Mouse (Mus musculus): ENCODE data around the gene Cdkal1. TPM values are rescaled to one million over a fixed set of nuclear protein-coding genes. Genes with fewer than 3 reads are reported as not detected.

The Cdkal1 gene
- total RNA-seq, 1 experiment, result 20.8 TPM

DNA sequence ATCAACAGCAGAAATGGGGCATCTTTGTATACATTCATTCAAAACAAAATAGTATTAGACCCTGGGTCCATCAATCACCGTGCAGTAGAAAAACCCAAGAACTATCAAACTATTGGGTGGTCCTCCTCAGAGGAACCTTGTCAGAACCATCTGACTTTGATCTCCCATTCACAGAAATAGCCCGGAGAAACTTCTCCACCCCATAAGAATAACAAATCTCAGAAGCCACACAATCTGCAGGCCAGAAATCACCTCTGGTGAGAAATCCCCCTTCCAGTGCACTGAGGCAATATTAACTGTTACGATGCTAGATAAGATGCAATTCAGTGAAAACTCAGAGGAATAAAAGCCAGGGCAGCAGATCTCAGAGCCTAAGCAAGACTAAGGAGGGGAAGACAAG lies 275.5 kb downstream of the Cdkal1 start:
- Histone ChIP-seq H3K9me3 (ENCODE audit: control insufficient read depth, insufficient read depth, low read depth, low read length) (no peaks in the 10 kb centered on the region), H3K4me3 (ENCODE audit: insufficient read depth in 1 of 2, low read depth in 1 of 2, low read length in 2 of 2, poor library complexity in 1 of 2, severe bottlenecking in 1 of 2) (no peak overlapping the region), H3K4me1 (ENCODE audit: control insufficient read depth in 2 of 2, insufficient read depth in 2 of 2, low read length in 2 of 2, poor library complexity in 1 of 2) (no peaks in the 10 kb centered on the region), H3K9ac (ENCODE audit: insufficient read depth, low read depth, low read length, poor library complexity, severe bottlenecking) (no peak overlapping the region), H3K36me3 (ENCODE audit: control insufficient read depth, insufficient read depth, low read length, poor library complexity, severe bottlenecking) (no peaks in the 10 kb centered on the region), H3K27ac (ENCODE audit: insufficient read depth, low read depth, low read length, poor library complexity, severe bottlenecking) (no peak overlapping the region)
- TF ChIP-seq HCFC1 (IDR thresholded peaks at IDR 0.05; ENCODE audit: borderline replicate concordance, insufficient read depth, low read length) (no peak), ZNF384 (IDR thresholded peaks at IDR 0.05; ENCODE audit: low read depth, low read length) (no peak), ZC3H11A (IDR thresholded peaks at IDR 0.05; ENCODE audit: borderline replicate concordance, low read depth, low read length) (no peak), MAFK (IDR thresholded peaks at IDR 0.05; ENCODE audit: insufficient read depth, low read depth, low read length) (no peak), CHD2 (IDR thresholded peaks at IDR 0.05; ENCODE audit: low read depth, low read length) (no peak)
- in situ Hi-C loops (cut with MboI; ENCODE audit: low sequenced_read_pairs in 2 of 2, unreplicated experiment in 2 of 2), result no loop called here
- no peak for DNase-seq (ENCODE audit: low read depth, low spot score)

GRCm38 (mm10) chr13:29578621-29579020 lies 276.9 kb downstream of the Cdkal1 start:
- Histone ChIP-seq H3K36me3 (ENCODE audit: control insufficient read depth, insufficient read depth, low read length, poor library complexity, severe bottlenecking) (no peaks in the 10 kb centered on the region), H3K9ac (ENCODE audit: insufficient read depth, low read depth, low read length, poor library complexity, severe bottlenecking) (no peak overlapping the region), H3K4me3 (ENCODE audit: insufficient read depth in 1 of 2, low read depth in 1 of 2, low read length in 2 of 2, poor library complexity in 1 of 2, severe bottlenecking in 1 of 2) (no peak overlapping the region), H3K4me1 (ENCODE audit: control insufficient read depth in 2 of 2, insufficient read depth in 2 of 2, low read length in 2 of 2, poor library complexity in 1 of 2) (no peaks in the 10 kb centered on the region), H3K27ac (ENCODE audit: insufficient read depth, low read depth, low read length, poor library complexity, severe bottlenecking) (no peak overlapping the region), H3K9me3 (ENCODE audit: control insufficient read depth, insufficient read depth, low read depth, low read length) (no peaks in the 10 kb centered on the region)
- in situ Hi-C loops (cut with MboI; ENCODE audit: low sequenced_read_pairs in 2 of 2, unreplicated experiment in 2 of 2), result no loop called here
- no peak for DNase-seq (ENCODE audit: low read depth, low spot score)
- TF ChIP-seq ZNF384 (IDR thresholded peaks at IDR 0.05; ENCODE audit: low read depth, low read length) (no peak), HCFC1 (IDR thresholded peaks at IDR 0.05; ENCODE audit: borderline replicate concordance, insufficient read depth, low read length) (no peak), MAFK (IDR thresholded peaks at IDR 0.05; ENCODE audit: insufficient read depth, low read depth, low read length) (no peak), ZC3H11A (IDR thresholded peaks at IDR 0.05; ENCODE audit: borderline replicate concordance, low read depth, low read length) (no peak), CHD2 (IDR thresholded peaks at IDR 0.05; ENCODE audit: low read depth, low read length) (no peak)

- in situ Hi-C loops (cut with MboI; ENCODE audit: low sequenced_read_pairs in 2 of 2, unreplicated experiment in 2 of 2), result no loop called here
- Histone ChIP-seq H3K4me1 (ENCODE audit: control insufficient read depth in 2 of 2, insufficient read depth in 2 of 2, low read length in 2 of 2, poor library complexity in 1 of 2) (no peaks in the 10 kb centered on the region), H3K9ac (ENCODE audit: insufficient read depth, low read depth, low read length, poor library complexity, severe bottlenecking) (no peak overlapping the region), H3K9me3 (ENCODE audit: control insufficient read depth, insufficient read depth, low read depth, low read length) (no peaks in the 10 kb centered on the region), H3K4me3 (ENCODE audit: insufficient read depth in 1 of 2, low read depth in 1 of 2, low read length in 2 of 2, poor library complexity in 1 of 2, severe bottlenecking in 1 of 2) (no peak overlapping the region), H3K36me3 (ENCODE audit: control insufficient read depth, insufficient read depth, low read length, poor library complexity, severe bottlenecking) (no peaks in the 10 kb centered on the region), H3K27ac (ENCODE audit: insufficient read depth, low read depth, low read length, poor library complexity, severe bottlenecking) (no peak overlapping the region)
- TF ChIP-seq ZC3H11A (IDR thresholded peaks at IDR 0.05; ENCODE audit: borderline replicate concordance, low read depth, low read length), result no peak
- no peak for DNase-seq (ENCODE audit: low read depth, low spot score)
Observed at GRCm38 (mm10) chr13:29574784-29575183, 280.7 kb downstream of the Cdkal1 start.

DNA sequence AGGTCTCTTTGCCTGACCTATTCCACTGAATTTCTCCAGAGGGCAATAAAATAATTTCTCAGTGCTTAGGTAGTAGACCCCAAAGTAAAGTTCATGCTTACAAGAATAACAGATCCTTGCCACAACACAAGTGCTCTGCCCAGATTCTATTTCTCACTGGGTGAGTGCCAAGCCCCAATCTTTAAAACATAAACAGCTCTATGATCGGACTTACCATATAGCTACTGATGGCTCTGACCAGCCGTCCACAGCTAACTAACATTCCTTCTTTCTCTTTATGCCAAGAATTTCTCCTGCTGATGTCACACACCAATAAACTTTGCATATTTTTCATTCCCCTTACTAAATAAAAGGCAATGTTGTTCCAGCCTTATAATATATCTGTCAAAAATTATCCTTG lies 283.0 kb downstream of the Cdkal1 start:
- TF ChIP-seq HCFC1 (IDR thresholded peaks at IDR 0.05; ENCODE audit: borderline replicate concordance, insufficient read depth, low read length) (no peak), ZNF384 (IDR thresholded peaks at IDR 0.05; ENCODE audit: low read depth, low read length) (no peak), MAFK (IDR thresholded peaks at IDR 0.05; ENCODE audit: insufficient read depth, low read depth, low read length) (no peak), CHD2 (IDR thresholded peaks at IDR 0.05; ENCODE audit: low read depth, low read length) (no peak), ZC3H11A (IDR thresholded peaks at IDR 0.05; ENCODE audit: borderline replicate concordance, low read depth, low read length) (no peak)
- no peak for DNase-seq (ENCODE audit: low read depth, low spot score)
- Histone ChIP-seq H3K36me3 (ENCODE audit: control insufficient read depth, insufficient read depth, low read length, poor library complexity, severe bottlenecking) (no peaks in the 10 kb centered on the region), H3K9me3 (ENCODE audit: control insufficient read depth, insufficient read depth, low read depth, low read length) (no peaks in the 10 kb centered on the region), H3K4me3 (ENCODE audit: insufficient read depth in 1 of 2, low read depth in 1 of 2, low read length in 2 of 2, poor library complexity in 1 of 2, severe bottlenecking in 1 of 2) (no peak overlapping the region), H3K9ac (ENCODE audit: insufficient read depth, low read depth, low read length, poor library complexity, severe bottlenecking) (no peak overlapping the region), H3K27ac (ENCODE audit: insufficient read depth, low read depth, low read length, poor library complexity, severe bottlenecking) (no peak overlapping the region), H3K4me1 (ENCODE audit: control insufficient read depth in 2 of 2, insufficient read depth in 2 of 2, low read length in 2 of 2, poor library complexity in 1 of 2) (no peaks in the 10 kb centered on the region)
- in situ Hi-C loops (cut with MboI; ENCODE audit: low sequenced_read_pairs in 2 of 2, unreplicated experiment in 2 of 2), result no loop called here

- no peaks in the 10 kb centered on the region for H3K9me3 ChIP-seq (ENCODE audit: control insufficient read depth, insufficient read depth, low read depth, low read length)
- H3K9ac ChIP-seq (ENCODE audit: insufficient read depth, low read depth, low read length, poor library complexity, severe bottlenecking), result no peak overlapping the region
- H3K36me3 ChIP-seq (ENCODE audit: control insufficient read depth, insufficient read depth, low read length, poor library complexity, severe bottlenecking), result no peaks in the 10 kb centered on the region
- no peak overlapping the region for H3K4me3 ChIP-seq (ENCODE audit: insufficient read depth in 1 of 2, low read depth in 1 of 2, low read length in 2 of 2, poor library complexity in 1 of 2, severe bottlenecking in 1 of 2)
- in situ Hi-C loops (cut with MboI; ENCODE audit: low sequenced_read_pairs in 2 of 2, unreplicated experiment in 2 of 2), result no loop called here
- no peak for DNase-seq (ENCODE audit: low read depth, low spot score)
- TF ChIP-seq ZC3H11A (IDR thresholded peaks at IDR 0.05; ENCODE audit: borderline replicate concordance, low read depth, low read length) (no peak), ZNF384 (IDR thresholded peaks at IDR 0.05; ENCODE audit: low read depth, low read length) (no peak), MAFK (IDR thresholded peaks at IDR 0.05; ENCODE audit: insufficient read depth, low read depth, low read length) (no peak), HCFC1 (IDR thresholded peaks at IDR 0.05; ENCODE audit: borderline replicate concordance, insufficient read depth, low read length) (no peak), CHD2 (IDR thresholded peaks at IDR 0.05; ENCODE audit: low read depth, low read length) (no peak)
- no peaks in the 10 kb centered on the region for H3K4me1 ChIP-seq (ENCODE audit: control insufficient read depth in 2 of 2, insufficient read depth in 2 of 2, low read length in 2 of 2, poor library complexity in 1 of 2)
- no peak overlapping the region for H3K27ac ChIP-seq (ENCODE audit: insufficient read depth, low read depth, low read length, poor library complexity, severe bottlenecking)
Observed at GRCm38 (mm10) chr13:29565710-29566109, 289.8 kb downstream of the Cdkal1 start.

Data from ES-E14 (cell line).